Mouse (Mus musculus): Measurements from ENCODE around the gene Pias3. TPM values are rescaled to one million over a fixed set of nuclear protein-coding genes. Genes with fewer than 3 reads are reported as not detected.

The Pias3 gene
- polyA plus RNA-seq, 1 experiment from 2014 or later: 35.5 TPM

DNA sequence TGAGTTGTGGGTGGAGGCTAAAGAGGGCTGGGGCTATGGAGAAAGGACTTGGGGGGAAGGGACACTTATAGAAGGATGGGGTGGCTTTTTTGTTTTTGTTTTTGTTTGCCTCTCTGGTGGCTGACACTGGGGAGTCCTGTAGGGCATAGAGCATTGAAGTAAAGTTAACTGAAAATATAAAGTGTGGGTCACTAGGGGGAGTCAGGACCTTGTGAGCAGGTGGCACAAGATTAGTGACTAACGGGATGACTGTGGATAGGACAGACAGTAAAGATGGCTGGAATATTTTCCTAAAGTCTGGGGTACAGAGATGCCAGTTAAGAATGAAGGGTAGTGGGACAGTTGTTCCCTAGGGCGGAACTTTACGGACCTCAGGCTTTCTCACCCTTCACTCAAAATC lies 5.9 kb upstream of the Pias3 start:
- WGBS: 55% methylated on average over 3 of the region's 3 CpGs

GRCm38 (mm10) chr3:96692506-96692905 lies 3.7 kb upstream of the Pias3 start:
- Histone ChIP-seq H3K9ac (replicated peaks; ENCODE audit: low read length) (no peak overlapping the region), H3K4me2 (ENCODE audit: low read depth, low read length) (no peak overlapping the region), H3K27me3 (ENCODE audit: control insufficient read depth, insufficient read depth, low read length) (no peaks in the 10 kb centered on the region), H3K9me3 (replicated peaks; ENCODE audit: control insufficient read depth, low read length) (no peaks in the 10 kb centered on the region), H3K27ac (replicated peaks; ENCODE audit: low read depth, low read length) (no peak overlapping the region), H3K4me1 (ENCODE audit: control insufficient read depth, insufficient read depth, low read length) (no peaks in the 10 kb centered on the region), H3K4me3 (ENCODE audit: low read depth, low read length) (no peak overlapping the region), H3K36me3 (replicated peaks; ENCODE audit: control insufficient read depth, insufficient read depth, low read depth, low read length) (no peaks in the 10 kb centered on the region)
- WGBS: 20% methylated on average over 3 of the region's 3 CpGs
- ATAC-seq (replicated peaks; ENCODE audit: insufficient number of reproducible peaks, low FRiP score, low TSS enrichment, low read depth): no peak
- DNase-seq (ENCODE audit: low spot score): peak; percentile 45

More for the DNA sequence above, 5.9 kb upstream of the Pias3 start:
- H3K9me3 ChIP-seq (replicated peaks; ENCODE audit: control insufficient read depth, low read length): no peaks in the 10 kb centered on the region
- H3K4me2 ChIP-seq (ENCODE audit: low read depth, low read length): no peak overlapping the region
- H3K36me3 ChIP-seq (replicated peaks; ENCODE audit: control insufficient read depth, insufficient read depth, low read depth, low read length): no peaks in the 10 kb centered on the region
- no peak for DNase-seq (ENCODE audit: low spot score)
- no peaks in the 10 kb centered on the region for H3K27me3 ChIP-seq (ENCODE audit: control insufficient read depth, insufficient read depth, low read length)
- no peaks in the 10 kb centered on the region for H3K4me1 ChIP-seq (ENCODE audit: control insufficient read depth, insufficient read depth, low read length)
- no peak overlapping the region for H3K27ac ChIP-seq (replicated peaks; ENCODE audit: low read depth, low read length)
- no peak overlapping the region for H3K4me3 ChIP-seq (ENCODE audit: low read depth, low read length)
- no peak overlapping the region for H3K9ac ChIP-seq (replicated peaks; ENCODE audit: low read length)
- no peak for ATAC-seq (replicated peaks; ENCODE audit: insufficient number of reproducible peaks, low FRiP score, low TSS enrichment, low read depth)

GRCm38 (mm10) chr3:96693579-96693978 lies 2.6 kb upstream of the Pias3 start:
- no peaks in the 10 kb centered on the region for H3K4me1 ChIP-seq (ENCODE audit: control insufficient read depth, insufficient read depth, low read length)
- H3K4me2 ChIP-seq (ENCODE audit: low read depth, low read length): no peak overlapping the region
- no peak overlapping the region for H3K27ac ChIP-seq (replicated peaks; ENCODE audit: low read depth, low read length)
- H3K9me3 ChIP-seq (replicated peaks; ENCODE audit: control insufficient read depth, low read length): no peaks in the 10 kb centered on the region
- ATAC-seq (replicated peaks; ENCODE audit: insufficient number of reproducible peaks, low FRiP score, low TSS enrichment, low read depth) (no peak), DNase-seq (ENCODE audit: low spot score) (no peak)
- WGBS: 100% methylated on average over 1 of the region's 1 CpGs
- H3K9ac ChIP-seq (replicated peaks; ENCODE audit: low read length): no peak overlapping the region
- no peak overlapping the region for H3K4me3 ChIP-seq (ENCODE audit: low read depth, low read length)
- H3K36me3 ChIP-seq (replicated peaks; ENCODE audit: control insufficient read depth, insufficient read depth, low read depth, low read length): no peaks in the 10 kb centered on the region
- no peaks in the 10 kb centered on the region for H3K27me3 ChIP-seq (ENCODE audit: control insufficient read depth, insufficient read depth, low read length)

DNA sequence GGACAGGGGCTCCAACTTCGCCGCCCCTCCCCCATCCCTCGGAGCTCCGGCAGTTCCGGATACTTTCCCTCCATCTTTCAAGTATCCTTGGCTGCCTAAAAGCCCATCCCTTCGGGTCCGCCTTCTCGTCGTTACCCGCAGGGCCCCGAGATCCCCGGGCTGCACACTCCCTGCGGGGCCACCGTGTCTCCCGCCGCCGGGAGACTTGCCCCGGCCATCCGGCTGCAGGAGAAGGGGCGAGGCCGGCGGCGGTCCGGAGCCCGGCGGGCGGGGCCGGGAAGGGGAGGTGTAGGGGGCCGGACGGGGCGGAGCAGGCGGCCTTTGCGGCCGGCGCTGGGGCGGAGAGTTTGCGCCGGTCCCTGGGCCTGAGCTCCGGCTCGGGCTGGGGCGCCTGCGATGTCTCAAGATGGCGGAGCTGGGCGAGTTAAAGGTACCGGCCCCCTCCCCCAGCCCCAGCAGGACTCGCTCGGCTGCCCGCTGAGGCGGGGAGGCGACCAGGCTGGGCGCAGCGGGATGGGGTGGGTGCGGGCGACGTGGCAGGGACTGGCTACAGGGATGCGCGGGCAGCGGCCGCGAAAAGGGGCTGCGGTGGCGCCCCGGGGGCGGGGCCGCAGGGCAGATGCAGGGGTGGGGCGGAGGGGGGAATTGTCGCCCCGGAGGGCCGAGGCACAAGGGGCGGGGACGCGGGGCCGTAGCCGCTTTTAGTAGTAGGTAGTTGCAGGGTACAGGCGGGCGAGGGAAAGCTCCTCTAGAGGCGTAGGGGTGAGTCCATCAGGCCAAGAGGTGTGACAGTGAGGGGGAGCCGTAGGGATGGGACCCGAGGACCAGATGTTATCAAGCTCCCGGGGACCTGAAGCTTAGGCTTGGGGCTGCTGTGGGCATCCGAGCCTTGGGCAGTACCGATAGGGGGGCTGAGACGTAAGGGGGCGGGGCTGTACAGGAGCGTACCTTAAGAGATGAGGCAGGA lies 865 bp downstream of the Pias3 start:
- Histone ChIP-seq H3K27ac (replicated peaks; ENCODE audit: low read depth, low read length) (peak overlapping the region; percentile 92), H3K27me3 (ENCODE audit: control insufficient read depth, insufficient read depth, low read length) (no peaks in the 10 kb centered on the region), H3K36me3 (replicated peaks; ENCODE audit: control insufficient read depth, insufficient read depth, low read depth, low read length) (no peaks in the 10 kb centered on the region; the same call in 1 of the 2 replicates), H3K9ac (replicated peaks; ENCODE audit: low read length) (peak overlapping the region; percentile 89), H3K4me1 (ENCODE audit: control insufficient read depth, insufficient read depth, low read length) (no peaks in the 10 kb centered on the region), H3K9me3 (replicated peaks; ENCODE audit: control insufficient read depth, low read length) (no peaks in the 10 kb centered on the region), H3K4me3 (ENCODE audit: low read depth, low read length) (peak overlapping the region; percentile 85), H3K4me2 (ENCODE audit: low read depth, low read length) (peak overlapping the region; percentile 53)
- under 1% methylated on average over 80 of the region's 85 CpGs for WGBS
- DNase-seq (ENCODE audit: low spot score) (peak; percentile 93), ATAC-seq (replicated peaks; ENCODE audit: insufficient number of reproducible peaks, low FRiP score, low TSS enrichment, low read depth) (peak; percentile 90)

DNA sequence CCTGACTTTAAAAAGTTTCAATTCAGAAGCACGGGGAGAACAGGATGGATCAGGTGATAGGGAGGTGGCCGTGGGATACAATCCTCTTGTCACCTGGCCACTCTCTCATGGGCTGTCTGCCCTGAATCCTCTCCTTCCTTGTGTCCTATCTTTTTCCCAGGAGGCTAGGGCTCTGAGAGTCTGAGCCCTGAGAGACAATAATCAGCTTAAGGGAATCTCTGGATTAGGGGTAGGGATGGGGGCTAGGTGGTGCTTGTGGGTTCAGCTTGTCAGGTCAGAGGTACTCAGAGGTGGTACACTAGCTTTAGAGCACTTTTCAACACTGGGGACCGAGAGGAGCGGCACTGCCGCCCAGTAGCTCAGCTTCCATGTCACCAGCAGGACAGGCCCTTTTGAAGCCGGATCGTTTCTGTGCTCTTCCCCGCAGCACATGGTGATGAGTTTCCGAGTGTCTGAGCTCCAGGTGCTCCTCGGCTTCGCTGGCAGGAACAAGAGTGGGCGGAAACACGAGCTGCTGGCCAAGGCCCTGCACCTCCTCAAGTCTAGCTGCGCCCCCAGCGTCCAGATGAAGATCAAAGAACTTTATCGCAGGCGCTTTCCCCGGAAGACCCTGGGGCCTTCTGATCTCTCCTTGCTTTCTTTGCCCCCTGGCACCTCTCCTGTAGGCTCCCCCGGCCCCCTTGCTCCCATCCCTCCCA lies 3.0 kb downstream of the Pias3 start:
- no peak overlapping the region for H3K4me3 ChIP-seq (ENCODE audit: low read depth, low read length)
- no peak overlapping the region for H3K4me2 ChIP-seq (ENCODE audit: low read depth, low read length)
- H3K9ac ChIP-seq (replicated peaks; ENCODE audit: low read length): no peak overlapping the region
- ATAC-seq (replicated peaks; ENCODE audit: insufficient number of reproducible peaks, low FRiP score, low TSS enrichment, low read depth) (no peak), DNase-seq (ENCODE audit: low spot score) (no peak)
- 53% methylated on average over 19 of the region's 19 CpGs for WGBS
- no peaks in the 10 kb centered on the region; the same call in none of the 2 replicates for H3K36me3 ChIP-seq (replicated peaks; ENCODE audit: control insufficient read depth, insufficient read depth, low read depth, low read length)
- H3K27ac ChIP-seq (replicated peaks; ENCODE audit: low read depth, low read length): no peak overlapping the region
- no peaks in the 10 kb centered on the region for H3K27me3 ChIP-seq (ENCODE audit: control insufficient read depth, insufficient read depth, low read length)
- no peaks in the 10 kb centered on the region for H3K4me1 ChIP-seq (ENCODE audit: control insufficient read depth, insufficient read depth, low read length)
- no peaks in the 10 kb centered on the region for H3K9me3 ChIP-seq (replicated peaks; ENCODE audit: control insufficient read depth, low read length)

GRCm38 (mm10) chr3:96700376-96700775 lies 4.2 kb downstream of the Pias3 start:
- H3K27me3 ChIP-seq (ENCODE audit: control insufficient read depth, insufficient read depth, low read length): no peaks in the 10 kb centered on the region
- ATAC-seq (replicated peaks; ENCODE audit: insufficient number of reproducible peaks, low FRiP score, low TSS enrichment, low read depth): no peak
- peak; percentile 66 for DNase-seq (ENCODE audit: low spot score)
- no peak overlapping the region for H3K4me2 ChIP-seq (ENCODE audit: low read depth, low read length)
- WGBS: 55% methylated on average over 7 of the region's 7 CpGs
- no peaks in the 10 kb centered on the region for H3K4me1 ChIP-seq (ENCODE audit: control insufficient read depth, insufficient read depth, low read length)
- no peak overlapping the region for H3K4me3 ChIP-seq (ENCODE audit: low read depth, low read length)
- H3K9ac ChIP-seq (replicated peaks; ENCODE audit: low read length): no peak overlapping the region
- H3K27ac ChIP-seq (replicated peaks; ENCODE audit: low read depth, low read length): no peak overlapping the region
- no peaks in the 10 kb centered on the region for H3K9me3 ChIP-seq (replicated peaks; ENCODE audit: control insufficient read depth, low read length)
- no peaks in the 10 kb centered on the region; the same call in none of the 2 replicates for H3K36me3 ChIP-seq (replicated peaks; ENCODE audit: control insufficient read depth, insufficient read depth, low read depth, low read length)

DNA sequence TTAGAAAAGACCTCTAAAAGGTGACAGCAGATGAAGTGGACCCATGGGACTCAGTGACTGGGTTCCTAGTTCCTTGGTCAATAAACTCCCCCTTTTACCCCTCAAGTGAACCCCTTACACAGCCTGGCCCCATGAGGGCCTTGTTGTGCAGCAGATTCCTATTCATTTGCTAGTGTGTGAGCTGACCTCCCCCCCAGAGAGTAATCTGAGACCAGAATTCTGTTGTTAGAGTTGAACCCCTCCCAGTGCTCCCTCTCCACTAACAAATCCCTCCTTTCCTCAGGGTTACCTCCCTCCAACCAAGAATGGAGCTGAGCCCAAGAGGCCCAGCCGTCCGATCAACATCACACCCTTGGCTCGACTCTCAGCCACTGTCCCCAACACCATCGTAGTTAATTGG lies 4.8 kb downstream of the Pias3 start:
- no peak overlapping the region for H3K9ac ChIP-seq (replicated peaks; ENCODE audit: low read length)
- no peak overlapping the region for H3K27ac ChIP-seq (replicated peaks; ENCODE audit: low read depth, low read length)
- no peaks in the 10 kb centered on the region; the same call in none of the 2 replicates for H3K36me3 ChIP-seq (replicated peaks; ENCODE audit: control insufficient read depth, insufficient read depth, low read depth, low read length)
- DNase-seq (ENCODE audit: low spot score): no peak
- H3K4me1 ChIP-seq (ENCODE audit: control insufficient read depth, insufficient read depth, low read length): no peaks in the 10 kb centered on the region
- H3K27me3 ChIP-seq (ENCODE audit: control insufficient read depth, insufficient read depth, low read length): no peaks in the 10 kb centered on the region
- no peak for ATAC-seq (replicated peaks; ENCODE audit: insufficient number of reproducible peaks, low FRiP score, low TSS enrichment, low read depth)
- H3K4me3 ChIP-seq (ENCODE audit: low read depth, low read length): no peak overlapping the region
- WGBS: 80% methylated on average over 4 of the region's 4 CpGs
- H3K9me3 ChIP-seq (replicated peaks; ENCODE audit: control insufficient read depth, low read length): no peaks in the 10 kb centered on the region
- no peak overlapping the region for H3K4me2 ChIP-seq (ENCODE audit: low read depth, low read length)

GRCm38 (mm10) chr3:96704778-96705177 lies 8.6 kb downstream of the Pias3 start:
- Histone ChIP-seq H3K27me3 (ENCODE audit: control insufficient read depth, insufficient read depth, low read length) (no peaks in the 10 kb centered on the region; the same call in 1 of the 2 replicates), H3K9ac (replicated peaks; ENCODE audit: low read length) (no peak overlapping the region), H3K4me3 (ENCODE audit: low read depth, low read length) (no peak overlapping the region), H3K36me3 (replicated peaks; ENCODE audit: control insufficient read depth, insufficient read depth, low read depth, low read length) (no peaks in the 10 kb centered on the region; the same call in none of the 2 replicates), H3K27ac (replicated peaks; ENCODE audit: low read depth, low read length) (no peak overlapping the region), H3K4me1 (ENCODE audit: control insufficient read depth, insufficient read depth, low read length) (0 out of 2 replicates have a peak, but pooled peaks cover 2% of the 10 kb centered on the region), H3K4me2 (ENCODE audit: low read depth, low read length) (no peak overlapping the region), H3K9me3 (replicated peaks; ENCODE audit: control insufficient read depth, low read length) (no peaks in the 10 kb centered on the region)
- no peak for ATAC-seq (replicated peaks; ENCODE audit: insufficient number of reproducible peaks, low FRiP score, low TSS enrichment, low read depth)
- WGBS: 69% methylated on average over 11 of the region's 11 CpGs
- DNase-seq (ENCODE audit: low spot score): no peak
